Mouse (Mus musculus): ENCODE data around the gene Lrat. TPM values are rescaled to one million over a fixed set of nuclear protein-coding genes. Genes with fewer than 3 reads are reported as not detected.
A peak's percentile ranks its signal among the peaks of the same experiment; 100 is the strongest.

The Lrat gene
- polyA plus RNA-seq (2014; fragmentation: Nextera tagmentation; extraction: Ambion mirVana), result not detected in 2 replicates

- Histone ChIP-seq H3K27ac (replicated peaks; ENCODE audit: low read depth, low read length) (no peak within 1 kb of the TSS), H3K9me3 (ENCODE audit: control insufficient read depth, low read length) (no peaks in the 10 kb centered on the region), H3K4me2 (ENCODE audit: low read depth, severe bottlenecking) (peak within 1 kb of the TSS; percentile 79), H3K36me3 (ENCODE audit: control insufficient read depth, insufficient read depth, low read length) (no peaks in the 10 kb centered on the region), H3K4me3 (ENCODE audit: low read depth, low read length) (peak within 1 kb of the TSS; percentile 37), H3K9ac (ENCODE audit: low read length) (peak within 1 kb of the TSS; percentile 27; the same call in 1 of the 2 replicates), H3K27me3 (ENCODE audit: control insufficient read depth, insufficient read depth, low read length) (peaks cover 27% of the 10 kb centered on the region), H3K4me1 (ENCODE audit: control insufficient read depth, insufficient read depth, low read length) (0 out of 2 replicates have a peak, but pooled peaks cover 3% of the 10 kb centered on the region)
- 1% methylated on average over 35 of the region's 35 CpGs for WGBS
- peak; percentile 33 for DNase-seq (ENCODE audit: low spot score)
- no peak for ATAC-seq (ENCODE audit: insufficient number of reproducible peaks, low FRiP score, low TSS enrichment, low read depth)
Measured at GRCm38 (mm10) chr3:82903613-82904205, at the start of gene Lrat. TSS of gene Lrat (minus strand) at chr3:82903973.

GRCm38 (mm10) chr3:82952173-82952962 is 48.6 kb upstream of the Lrat start:
- Histone ChIP-seq H3K9ac (ENCODE audit: low read length) (no peak overlapping the region), H3K4me2 (ENCODE audit: low read depth, severe bottlenecking) (no peak overlapping the region), H3K27ac (replicated peaks; ENCODE audit: low read depth, low read length) (no peak overlapping the region), H3K4me1 (ENCODE audit: control insufficient read depth, insufficient read depth, low read length) (no peaks in the 10 kb centered on the region), H3K36me3 (ENCODE audit: control insufficient read depth, insufficient read depth, low read length) (no peaks in the 10 kb centered on the region), H3K4me3 (ENCODE audit: low read depth, low read length) (no peak overlapping the region), H3K9me3 (ENCODE audit: control insufficient read depth, low read length) (no peaks in the 10 kb centered on the region), H3K27me3 (ENCODE audit: control insufficient read depth, insufficient read depth, low read length) (no peaks in the 10 kb centered on the region)
- ATAC-seq (ENCODE audit: insufficient number of reproducible peaks, low FRiP score, low TSS enrichment, low read depth), result no peak
- no peak for DNase-seq (ENCODE audit: low spot score)
- WGBS, result 87% methylated on average over 4 of the region's 4 CpGs

- Histone ChIP-seq H3K36me3 (ENCODE audit: control insufficient read depth, insufficient read depth, low read length) (no peaks in the 10 kb centered on the region), H3K9ac (ENCODE audit: low read length) (no peak overlapping the region), H3K4me2 (ENCODE audit: low read depth, severe bottlenecking) (no peak overlapping the region), H3K27me3 (ENCODE audit: control insufficient read depth, insufficient read depth, low read length) (no peaks in the 10 kb centered on the region), H3K27ac (replicated peaks; ENCODE audit: low read depth, low read length) (no peak overlapping the region), H3K4me3 (ENCODE audit: low read depth, low read length) (no peak overlapping the region), H3K9me3 (ENCODE audit: control insufficient read depth, low read length) (no peaks in the 10 kb centered on the region), H3K4me1 (ENCODE audit: control insufficient read depth, insufficient read depth, low read length) (no peaks in the 10 kb centered on the region)
- WGBS, result 79% methylated on average over 7 of the region's 7 CpGs
- ATAC-seq (ENCODE audit: insufficient number of reproducible peaks, low FRiP score, low TSS enrichment, low read depth), result no peak
- no peak for DNase-seq (ENCODE audit: low spot score)
Measured at GRCm38 (mm10) chr3:82950639-82951038, 46.9 kb upstream of the Lrat start.

- H3K4me2 ChIP-seq (ENCODE audit: low read depth, severe bottlenecking), result no peak overlapping the region
- no peak overlapping the region for H3K9ac ChIP-seq (ENCODE audit: low read length)
- no peak overlapping the region for H3K27ac ChIP-seq (replicated peaks; ENCODE audit: low read depth, low read length)
- ATAC-seq (ENCODE audit: insufficient number of reproducible peaks, low FRiP score, low TSS enrichment, low read depth) (no peak), DNase-seq (ENCODE audit: low spot score) (no peak)
- H3K4me1 ChIP-seq (ENCODE audit: control insufficient read depth, insufficient read depth, low read length), result no peaks in the 10 kb centered on the region
- WGBS, result 79% methylated on average over 10 of the region's 10 CpGs
- no peaks in the 10 kb centered on the region for H3K36me3 ChIP-seq (ENCODE audit: control insufficient read depth, insufficient read depth, low read length)
- no peaks in the 10 kb centered on the region for H3K9me3 ChIP-seq (ENCODE audit: control insufficient read depth, low read length)
- no peak overlapping the region for H3K4me3 ChIP-seq (ENCODE audit: low read depth, low read length)
- H3K27me3 ChIP-seq (ENCODE audit: control insufficient read depth, insufficient read depth, low read length), result no peaks in the 10 kb centered on the region
Measured at GRCm38 (mm10) chr3:82950208-82950607, 46.4 kb upstream of the Lrat start.

- Histone ChIP-seq H3K9me3 (ENCODE audit: control insufficient read depth, low read length) (no peaks in the 10 kb centered on the region), H3K36me3 (ENCODE audit: control insufficient read depth, insufficient read depth, low read length) (no peaks in the 10 kb centered on the region), H3K4me3 (ENCODE audit: low read depth, low read length) (no peak overlapping the region), H3K27ac (replicated peaks; ENCODE audit: low read depth, low read length) (no peak overlapping the region), H3K27me3 (ENCODE audit: control insufficient read depth, insufficient read depth, low read length) (no peaks in the 10 kb centered on the region), H3K4me1 (ENCODE audit: control insufficient read depth, insufficient read depth, low read length) (no peaks in the 10 kb centered on the region), H3K4me2 (ENCODE audit: low read depth, severe bottlenecking) (no peak overlapping the region), H3K9ac (ENCODE audit: low read length) (no peak overlapping the region)
- ATAC-seq (ENCODE audit: insufficient number of reproducible peaks, low FRiP score, low TSS enrichment, low read depth) (no peak), DNase-seq (ENCODE audit: low spot score) (no peak)
- WGBS, result 66% methylated on average over 6 of the region's 6 CpGs
Measured at GRCm38 (mm10) chr3:82946375-82947107, 42.8 kb upstream of the Lrat start.

GRCm38 (mm10) chr3:82927917-82928316 is 24.1 kb upstream of the Lrat start:
- no peak overlapping the region for H3K27ac ChIP-seq (replicated peaks; ENCODE audit: low read depth, low read length)
- no peaks in the 10 kb centered on the region for H3K36me3 ChIP-seq (ENCODE audit: control insufficient read depth, insufficient read depth, low read length)
- no peaks in the 10 kb centered on the region for H3K4me1 ChIP-seq (ENCODE audit: control insufficient read depth, insufficient read depth, low read length)
- no peak overlapping the region for H3K9ac ChIP-seq (ENCODE audit: low read length)
- H3K27me3 ChIP-seq (ENCODE audit: control insufficient read depth, insufficient read depth, low read length), result no peaks in the 10 kb centered on the region
- no peak overlapping the region for H3K4me2 ChIP-seq (ENCODE audit: low read depth, severe bottlenecking)
- ATAC-seq (ENCODE audit: insufficient number of reproducible peaks, low FRiP score, low TSS enrichment, low read depth) (no peak), DNase-seq (ENCODE audit: low spot score) (no peak)
- 90% methylated on average over 2 of the region's 2 CpGs for WGBS
- no peaks in the 10 kb centered on the region for H3K9me3 ChIP-seq (ENCODE audit: control insufficient read depth, low read length)
- H3K4me3 ChIP-seq (ENCODE audit: low read depth, low read length), result no peak overlapping the region

GRCm38 (mm10) chr3:82915632-82916031 is 11.9 kb upstream of the Lrat start:
- H3K4me1 ChIP-seq (ENCODE audit: control insufficient read depth, insufficient read depth, low read length), result no peaks in the 10 kb centered on the region
- no peaks in the 10 kb centered on the region for H3K36me3 ChIP-seq (ENCODE audit: control insufficient read depth, insufficient read depth, low read length)
- no peak for ATAC-seq (ENCODE audit: insufficient number of reproducible peaks, low FRiP score, low TSS enrichment, low read depth)
- no peaks in the 10 kb centered on the region for H3K9me3 ChIP-seq (ENCODE audit: control insufficient read depth, low read length)
- no peak overlapping the region for H3K4me2 ChIP-seq (ENCODE audit: low read depth, severe bottlenecking)
- WGBS, result 39% methylated on average over 1 of the region's 1 CpGs
- H3K27ac ChIP-seq (replicated peaks; ENCODE audit: low read depth, low read length), result no peak overlapping the region
- H3K27me3 ChIP-seq (ENCODE audit: control insufficient read depth, insufficient read depth, low read length), result no peaks in the 10 kb centered on the region
- DNase-seq (ENCODE audit: low spot score), result no peak
- H3K4me3 ChIP-seq (ENCODE audit: low read depth, low read length), result no peak overlapping the region
- no peak overlapping the region for H3K9ac ChIP-seq (ENCODE audit: low read length)

GRCm38 (mm10) chr3:82908671-82909070 is 4.9 kb upstream of the Lrat start:
- Histone ChIP-seq H3K9ac (ENCODE audit: low read length) (no peak overlapping the region), H3K27me3 (ENCODE audit: control insufficient read depth, insufficient read depth, low read length) (peaks cover 15% of the 10 kb centered on the region), H3K36me3 (ENCODE audit: control insufficient read depth, insufficient read depth, low read length) (no peaks in the 10 kb centered on the region), H3K4me2 (ENCODE audit: low read depth, severe bottlenecking) (no peak overlapping the region), H3K4me3 (ENCODE audit: low read depth, low read length) (no peak overlapping the region), H3K4me1 (ENCODE audit: control insufficient read depth, insufficient read depth, low read length) (no peaks in the 10 kb centered on the region), H3K27ac (replicated peaks; ENCODE audit: low read depth, low read length) (no peak overlapping the region), H3K9me3 (ENCODE audit: control insufficient read depth, low read length) (no peaks in the 10 kb centered on the region)
- whole genome bisulfite sequencing, result 92% methylated on average over 2 of the region's 2 CpGs
- no peak for ATAC-seq (ENCODE audit: insufficient number of reproducible peaks, low FRiP score, low TSS enrichment, low read depth)
- DNase-seq (ENCODE audit: low spot score), result no peak
